Mouse (Mus musculus) megakaryocyte, embryonic 14.5 days (primary cell): ENCODE data around the gene Pla2g10. TPM values are rescaled to one million over a fixed set of nuclear protein-coding genes. Genes with fewer than 3 reads are reported as not detected.
A peak's percentile ranks its signal among the peaks of the same experiment; 100 is the strongest.
"Not testable (repeated sequence)": the region's sequence is repeated elsewhere in the genome, so short reads cannot be mapped to it uniquely, and the experiment has no call there.

ENCODE experiments used
- H3K27me3 ChIP-seq: replicated peaks from 2 replicates; pipeline ENCODE3; 2012; ENCODE audit warnings: inconsistent platforms
- H3K36me3 ChIP-seq: replicated peaks from 2 replicates; pipeline ENCODE3; 2012; ENCODE audit warnings: low read length, inconsistent platforms, mixed read lengths
- H3K4me1 ChIP-seq: 2 replicates; pipeline ENCODE4 v1.6.1; 2012; ENCODE audit warnings: inconsistent platforms
- H3K4me3 ChIP-seq: replicated peaks from 2 replicates; pipeline ENCODE3; 2012; ENCODE audit warnings: moderate library complexity, mild to moderate bottlenecking, inconsistent platforms
- H3K9me3 ChIP-seq: 2 replicates; pipeline ENCODE4 v1.6.1; 2012; ENCODE audit warnings: inconsistent platforms
- FLI1 ChIP-seq: IDR thresholded peaks from 2 replicates; pipeline ENCODE4 v1.6.1; 2012; ENCODE audit warnings: low read length, inconsistent platforms, mixed read lengths
- GATA1 ChIP-seq: IDR thresholded peaks from 3 replicates; pipeline ENCODE4 v1.6.1; 2012; ENCODE audit warnings: mixed read lengths, low read length, inconsistent platforms, borderline replicate concordance
- polyA plus RNA-seq: library from polyadenylated mRNA; stranded (reverse); fragments of >175 nt; gene quantifications from 2 replicates; pipeline ENCODE4 v1.2.3, GENCODE M21; 2012; ENCODE audit warnings: low replicate concordance; ENCODE audit not compliant: insufficient read depth

Pla2g10 gene
- polyA plus RNA-seq, result 2.0 and 3.1 TPM in 2 replicates

GRCm38 (mm10) chr16:13730285-13731255, at the start of gene Pla2g10:
Gene Pla2g10 (minus strand): TSS chr16:13730983.
- Histone ChIP-seq H3K36me3 (no peaks in the 10 kb centered on the region), H3K9me3 (no peaks in the 10 kb centered on the region), H3K4me1 (peaks cover 66% of the 10 kb centered on the region), H3K4me3 (peak within 1 kb of the TSS; percentile 88), H3K27me3 (no peaks in the 10 kb centered on the region)
- TF ChIP-seq GATA1 (peak; percentile 86; the same call in 2 of the 3 replicates), FLI1 (no peak)

GRCm38 (mm10) chr16:13774651-13775050, 43.9 kb upstream of the Pla2g10 start:
- peaks cover 13% of the 10 kb centered on the region for H3K9me3 ChIP-seq
- H3K4me3 ChIP-seq, H3K4me1 ChIP-seq, H3K27me3 ChIP-seq, H3K36me3 ChIP-seq: not testable (repeated sequence)

- not testable (repeated sequence) for H3K36me3 ChIP-seq, H3K4me1 ChIP-seq, H3K4me3 ChIP-seq, H3K27me3 ChIP-seq
- peaks cover 13% of the 10 kb centered on the region for H3K9me3 ChIP-seq
These were observed 43.2 kb upstream of the Pla2g10 start for GRCm38 (mm10) chr16:13774011-13774410.

- H3K9me3 ChIP-seq, H3K36me3 ChIP-seq, H3K4me3 ChIP-seq, H3K4me1 ChIP-seq, H3K27me3 ChIP-seq: not testable (repeated sequence)
These were observed 41.3 kb upstream of the Pla2g10 start for GRCm38 (mm10) chr16:13772051-13772450.

GRCm38 (mm10) chr16:13771603-13772002, 40.8 kb upstream of the Pla2g10 start:
- H3K27me3 ChIP-seq, H3K4me1 ChIP-seq, H3K36me3 ChIP-seq, H3K9me3 ChIP-seq, H3K4me3 ChIP-seq: not testable (repeated sequence)

- Histone ChIP-seq H3K4me3 (no peak overlapping the region), H3K27me3 (no peaks in the 10 kb centered on the region), H3K9me3 (0 out of 2 replicates have a peak, but pooled peaks cover 3% of the 10 kb centered on the region), H3K36me3 (no peaks in the 10 kb centered on the region), H3K4me1 (peaks cover 33% of the 10 kb centered on the region)
- no peak for TF ChIP-seq FLI1
- TF ChIP-seq GATA1, result no peak
These were observed 35.6 kb upstream of the Pla2g10 start for GRCm38 (mm10) chr16:13766367-13766766.

DNA sequence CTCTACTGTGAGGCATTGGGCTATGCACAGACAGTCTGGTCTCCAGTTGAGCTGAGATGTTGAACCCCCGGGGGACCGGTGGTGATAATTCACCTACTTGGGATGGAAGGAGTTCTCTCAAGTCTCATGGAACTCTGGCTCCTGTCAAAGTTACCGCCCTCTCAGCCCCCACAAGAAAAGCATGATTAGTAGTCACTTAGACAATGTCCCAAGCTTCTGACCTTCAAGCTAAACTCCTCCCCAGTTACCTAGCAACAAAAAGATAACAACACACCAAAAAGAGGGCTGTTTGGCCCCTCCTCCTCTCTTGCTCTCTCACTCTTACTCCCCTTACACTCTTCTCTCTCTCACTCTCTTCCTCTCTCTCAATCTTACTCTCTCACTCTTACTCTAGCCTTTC, 33.7 kb upstream of the Pla2g10 start:
- TF ChIP-seq GATA1 (no peak), FLI1 (no peak)
- Histone ChIP-seq H3K4me1 (peaks cover 40% of the 10 kb centered on the region), H3K4me3 (no peak overlapping the region), H3K36me3 (no peaks in the 10 kb centered on the region), H3K9me3 (no peaks in the 10 kb centered on the region), H3K27me3 (no peaks in the 10 kb centered on the region)

DNA sequence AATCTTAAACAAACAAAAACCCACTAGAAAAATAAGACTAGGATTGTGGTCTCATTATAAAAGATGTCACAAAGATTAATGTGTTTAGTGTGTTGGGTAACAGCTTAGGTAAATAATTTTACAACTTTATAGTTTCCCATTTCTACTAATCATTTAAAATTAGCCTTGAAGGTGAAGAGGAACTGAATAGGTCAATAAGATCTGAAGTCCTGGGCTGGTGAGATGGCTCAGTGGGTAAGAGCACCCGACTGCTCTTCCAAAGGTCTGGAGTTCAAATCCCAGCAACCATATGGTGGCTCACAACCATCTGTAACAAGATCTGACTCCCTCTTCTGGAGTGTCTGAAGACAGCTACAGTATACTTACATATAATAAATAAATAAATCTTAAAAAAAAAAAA, 32.0 kb upstream of the Pla2g10 start:
- not testable (repeated sequence) for H3K36me3 ChIP-seq, H3K4me3 ChIP-seq, H3K9me3 ChIP-seq, H3K27me3 ChIP-seq
- H3K4me1 ChIP-seq, result peaks cover 45% of the 10 kb centered on the region

DNA sequence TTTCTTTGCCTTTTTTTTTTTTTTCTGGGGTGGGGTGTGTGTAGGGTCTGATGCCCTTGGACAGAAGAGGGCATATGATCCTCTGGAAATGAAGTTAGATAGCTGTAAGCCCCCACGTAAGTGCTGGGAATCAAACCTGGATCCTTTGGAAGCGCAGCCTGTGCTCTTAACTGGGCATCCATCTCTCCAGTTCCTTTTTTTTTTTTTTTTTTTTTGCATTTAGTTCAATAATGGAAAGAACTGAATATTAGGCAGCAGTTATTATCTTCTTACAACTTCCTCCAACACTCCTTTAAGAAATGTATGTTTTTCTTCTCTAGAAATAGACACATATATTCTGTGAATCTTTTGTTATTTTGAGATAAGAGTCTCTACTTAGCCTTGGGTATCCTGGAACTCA, 27.0 kb upstream of the Pla2g10 start:
- no peaks in the 10 kb centered on the region for H3K9me3 ChIP-seq

DNA sequence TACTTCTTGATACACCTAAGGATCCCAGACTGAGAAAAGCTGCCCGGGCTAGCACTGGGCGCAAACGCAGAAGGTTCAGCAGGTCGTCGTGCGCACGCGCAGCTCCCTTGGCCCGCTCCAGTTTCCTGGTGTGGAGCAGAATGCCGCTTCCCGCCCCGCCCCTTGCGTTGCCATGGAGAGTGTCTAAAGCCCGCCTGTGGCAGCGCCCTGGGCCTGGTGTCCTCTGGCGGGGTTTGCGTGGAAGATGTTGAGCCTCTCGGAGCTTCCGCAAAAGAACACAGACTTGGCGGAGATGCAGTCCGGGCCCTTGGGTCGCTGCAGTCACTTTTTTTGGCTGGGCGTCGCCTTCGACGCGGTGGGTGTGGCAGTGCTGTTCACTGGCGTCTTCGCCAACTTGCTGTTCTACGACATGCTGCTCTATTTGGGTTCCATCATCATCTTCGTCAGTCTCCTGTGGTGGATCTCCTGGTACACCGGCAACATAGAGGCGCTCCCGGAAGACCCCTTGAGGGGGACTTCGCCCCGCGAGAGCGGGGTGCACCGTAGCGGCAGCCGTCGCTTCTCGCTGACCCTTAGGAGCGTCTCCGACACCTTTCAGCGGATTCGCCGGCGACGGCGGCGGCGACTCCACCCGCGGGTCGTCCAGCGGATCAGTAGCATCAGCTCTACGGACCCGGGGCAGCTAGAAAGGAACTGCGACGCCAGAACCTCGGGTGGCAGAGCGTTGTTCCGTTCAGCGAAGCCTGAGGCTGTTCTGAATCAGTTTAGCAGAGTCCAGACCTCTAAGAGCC, 23.8 kb upstream of the Pla2g10 start:
- H3K9me3 ChIP-seq, result no peaks in the 10 kb centered on the region
- no peaks in the 10 kb centered on the region for H3K27me3 ChIP-seq
- TF ChIP-seq GATA1, result no peak
- TF ChIP-seq FLI1, result no peak
- peaks cover 25% of the 10 kb centered on the region for H3K4me1 ChIP-seq
- peak overlapping the region; percentile 95 for H3K4me3 ChIP-seq
- H3K36me3 ChIP-seq, result no peaks in the 10 kb centered on the region

More for the DNA sequence above, 27.0 kb upstream of the Pla2g10 start:
- peaks cover 35% of the 10 kb centered on the region for H3K4me1 ChIP-seq
- no peaks in the 10 kb centered on the region for H3K27me3 ChIP-seq
- no peak for TF ChIP-seq FLI1
- no peak for TF ChIP-seq GATA1
- H3K4me3 ChIP-seq, result peak overlapping the region; percentile 69
- no peaks in the 10 kb centered on the region for H3K36me3 ChIP-seq

DNA sequence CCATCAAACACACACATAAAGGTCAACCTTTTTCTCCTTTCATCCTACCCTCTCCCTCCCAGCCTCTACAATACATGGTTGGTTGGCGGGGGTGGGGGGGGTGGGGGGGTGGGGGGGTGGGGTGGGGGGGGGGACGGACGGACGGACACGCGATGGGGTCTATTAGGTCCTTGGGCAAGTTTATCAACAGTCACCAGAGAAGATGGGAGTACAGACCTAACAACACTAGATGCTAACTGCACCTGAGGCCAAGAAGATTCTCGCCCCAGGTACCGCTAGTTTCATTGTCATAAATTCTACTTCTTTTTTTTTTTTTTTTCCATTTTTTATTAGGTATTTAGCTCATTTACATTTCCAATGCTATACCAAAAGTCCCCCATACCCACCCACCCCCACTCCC, 23.2 kb upstream of the Pla2g10 start:
- no peaks in the 10 kb centered on the region for H3K9me3 ChIP-seq
- TF ChIP-seq GATA1 (no peak), FLI1 (no peak)
- no peaks in the 10 kb centered on the region for H3K27me3 ChIP-seq
- peaks cover 24% of the 10 kb centered on the region for H3K4me1 ChIP-seq
- no peaks in the 10 kb centered on the region for H3K36me3 ChIP-seq
- peak overlapping the region; percentile 95 for H3K4me3 ChIP-seq
